Mouse (Mus musculus) CH12F3 (cell line): ENCODE measurements around the gene Zfp541.

ENCODE experiments used
- in situ Hi-C: fragments of 300-500 bp; cut with MboI; formaldehyde crosslinking; loops from 2 replicates; pipeline ENCODE4 v1.14.3; 2020; ENCODE audit warnings: low sequenced_read_pairs

Zfp541 gene

GRCm38 (mm10) chr7:16043861-16044435 is 17.7 kb upstream of the Zfp541 start:
- in situ Hi-C loops: no loop called here

GRCm38 (mm10) chr7:16044531-16044930 is 17.1 kb upstream of the Zfp541 start:
- in situ Hi-C loops: no loop called here

GRCm38 (mm10) chr7:16045538-16045937 is 16.1 kb upstream of the Zfp541 start:
- in situ Hi-C loops: no loop called here

- in situ Hi-C loops: no loop called here
Measured at GRCm38 (mm10) chr7:16046101-16046480, 15.5 kb upstream of the Zfp541 start.

- in situ Hi-C loops: no loop called here
Measured at GRCm38 (mm10) chr7:16046481-16047337, 14.9 kb upstream of the Zfp541 start.

- in situ Hi-C loops: no loop called here
Measured at GRCm38 (mm10) chr7:16047338-16048146, 14.1 kb upstream of the Zfp541 start, which contains the start of gene Bicra. Gene Bicra, minus strand, starts transcription at chr7:16047921.

- in situ Hi-C loops: no loop called here
Measured at GRCm38 (mm10) chr7:16048164-16048564, 13.4 kb upstream of the Zfp541 start.

- in situ Hi-C loops: no loop called here
Measured at GRCm38 (mm10) chr7:16048675-16049575, 12.7 kb upstream of the Zfp541 start.

GRCm38 (mm10) chr7:16049576-16049915 is 12.1 kb upstream of the Zfp541 start:
- in situ Hi-C loops: no loop called here

- in situ Hi-C loops: no loop called here
Measured at GRCm38 (mm10) chr7:16050600-16050999, 11.0 kb upstream of the Zfp541 start.

- in situ Hi-C loops: no loop called here
Measured at GRCm38 (mm10) chr7:16051883-16052595, 9.6 kb upstream of the Zfp541 start.

GRCm38 (mm10) chr7:16052684-16053083 is 8.9 kb upstream of the Zfp541 start:
- in situ Hi-C loops: no loop called here

GRCm38 (mm10) chr7:16053105-16053504 is 8.5 kb upstream of the Zfp541 start:
- in situ Hi-C loops: no loop called here

- in situ Hi-C loops: no loop called here
Measured at GRCm38 (mm10) chr7:16054966-16055365, 6.6 kb upstream of the Zfp541 start.

GRCm38 (mm10) chr7:16055665-16056064 is 5.9 kb upstream of the Zfp541 start:
- in situ Hi-C loops: no loop called here

- in situ Hi-C loops: no loop called here
Measured at GRCm38 (mm10) chr7:16056459-16057135, 5.0 kb upstream of the Zfp541 start.

- in situ Hi-C loops: no loop called here
Measured at GRCm38 (mm10) chr7:16057136-16057534, 4.5 kb upstream of the Zfp541 start.

GRCm38 (mm10) chr7:16062099-16062420 is 446 bp downstream of the Zfp541 start:
- in situ Hi-C loops: no loop called here

GRCm38 (mm10) chr7:16063490-16063889 is 1.9 kb downstream of the Zfp541 start:
- in situ Hi-C loops: no loop called here

GRCm38 (mm10) chr7:16070846-16071245 is 9.2 kb downstream of the Zfp541 start:
- in situ Hi-C loops: no loop called here
